Mouse (Mus musculus): ENCODE data around the gene M6pr.
"Not testable (repeated sequence)": the region's sequence is repeated elsewhere in the genome, so short reads cannot be mapped to it uniquely, and the experiment has no call there.

The M6pr gene

GRCm38 (mm10) chr6:122342125-122342524 lies 33.6 kb downstream of the M6pr start:
- no peak for DNase-seq (ENCODE audit: low spot score in 2 of 2)

- no peak for DNase-seq (ENCODE audit: low spot score in 2 of 2)
These were observed 35.2 kb downstream of the M6pr start for GRCm38 (mm10) chr6:122343719-122344118.

- no peak for DNase-seq (ENCODE audit: low spot score in 2 of 2)
These were observed 36.0 kb downstream of the M6pr start for GRCm38 (mm10) chr6:122344386-122345116.

- DNase-seq (ENCODE audit: low spot score in 2 of 2) = no peak
These were observed 37.2 kb downstream of the M6pr start for GRCm38 (mm10) chr6:122345731-122346130.

GRCm38 (mm10) chr6:122346399-122346798 lies 37.9 kb downstream of the M6pr start:
- DNase-seq (ENCODE audit: low spot score in 2 of 2) = no peak

GRCm38 (mm10) chr6:122347326-122347725 lies 38.8 kb downstream of the M6pr start:
- DNase-seq (ENCODE audit: low spot score in 2 of 2) = not testable (repeated sequence)

- no peak for DNase-seq (ENCODE audit: low spot score in 2 of 2)
These were observed 47.4 kb downstream of the M6pr start for GRCm38 (mm10) chr6:122355909-122356308.

- no peak for DNase-seq (ENCODE audit: low spot score in 2 of 2)
These were observed 48.6 kb downstream of the M6pr start for GRCm38 (mm10) chr6:122357089-122357488.

GRCm38 (mm10) chr6:122365706-122366105 lies 57.2 kb downstream of the M6pr start:
- DNase-seq (ENCODE audit: low spot score in 2 of 2) = no peak

GRCm38 (mm10) chr6:122366287-122366686 lies 57.8 kb downstream of the M6pr start:
- DNase-seq (ENCODE audit: low spot score in 2 of 2) = no peak

- no peak for DNase-seq (ENCODE audit: low spot score in 2 of 2)
These were observed 58.5 kb downstream of the M6pr start for GRCm38 (mm10) chr6:122366976-122367375.
